Mouse (Mus musculus) ES-CJ7 (cell line): Measurements from ENCODE around the gene Atic.
A peak's percentile ranks its signal among the peaks of the same experiment; 100 is the strongest.

Experiments
- DNase-seq: peaks from one replicate; pipeline ENCODE4 v3.0.0; 2011; ENCODE audit warnings: low read depth, low spot score

The Atic gene

GRCm38 (mm10) chr1:71556688-71557612 is at the start of gene Atic:
Gene Atic (plus strand): TSS chr1:71557150.
- DNase-seq: peak; percentile 98

GRCm38 (mm10) chr1:71507251-71507650 is 49.7 kb upstream of the Atic start:
- DNase-seq: peak; percentile 82

GRCm38 (mm10) chr1:71515041-71515440 is 41.9 kb upstream of the Atic start:
- DNase-seq: no peak

- DNase-seq: no peak
Measured at GRCm38 (mm10) chr1:71528808-71529648, 27.9 kb upstream of the Atic start.

- DNase-seq: peak; percentile 70
Measured at GRCm38 (mm10) chr1:71530779-71531178, 26.2 kb upstream of the Atic start.

GRCm38 (mm10) chr1:71531653-71532052 is 25.3 kb upstream of the Atic start:
- peak; percentile 99 for DNase-seq

- no peak for DNase-seq
Measured at GRCm38 (mm10) chr1:71539641-71540040, 17.3 kb upstream of the Atic start.

- no peak for DNase-seq
Measured at GRCm38 (mm10) chr1:71540437-71540836, 16.5 kb upstream of the Atic start.

- peak; percentile 55 for DNase-seq
Measured at GRCm38 (mm10) chr1:71550626-71551195, 6.2 kb upstream of the Atic start.

GRCm38 (mm10) chr1:71560626-71561025 is 3.7 kb downstream of the Atic start:
- no peak for DNase-seq

GRCm38 (mm10) chr1:71564291-71564690 is 7.3 kb downstream of the Atic start:
- DNase-seq: no peak

- DNase-seq: no peak
Measured at GRCm38 (mm10) chr1:71567884-71568605, 11.1 kb downstream of the Atic start.

- DNase-seq: no peak
Measured at GRCm38 (mm10) chr1:71570116-71570515, 13.2 kb downstream of the Atic start.

- no peak for DNase-seq
Measured at GRCm38 (mm10) chr1:71575987-71576386, 19.0 kb downstream of the Atic start.

GRCm38 (mm10) chr1:71576837-71577236 is 19.9 kb downstream of the Atic start:
- no peak for DNase-seq

GRCm38 (mm10) chr1:71579526-71579925 is 22.6 kb downstream of the Atic start:
- DNase-seq: no peak

- no peak for DNase-seq
Measured at GRCm38 (mm10) chr1:71580408-71580807, 23.5 kb downstream of the Atic start.

GRCm38 (mm10) chr1:71583302-71583701 is 26.4 kb downstream of the Atic start:
- DNase-seq: no peak

- DNase-seq: no peak
Measured at GRCm38 (mm10) chr1:71583900-71584299, 26.9 kb downstream of the Atic start.

- DNase-seq: no peak
Measured at GRCm38 (mm10) chr1:71586658-71587057, 29.7 kb downstream of the Atic start.

GRCm38 (mm10) chr1:71590038-71590437 is 33.1 kb downstream of the Atic start:
- no peak for DNase-seq
